ENCODE assay signal across 24 mouse cellular contexts in genomic region chr7:97535531-97535930, GRCm38 (mm10). TPM values are rescaled to one million over a fixed set of nuclear protein-coding genes. Genes with fewer than 3 reads are reported as not detected.
DNase-seq lines count a peak whose midpoint lies in the region; ATAC-seq and TF ChIP-seq lines count a peak whose summit lies in the region.
"Had no signal": no experiment of that assay in that cellular context is flagged by ENCODE, and none has a peak within 500 bp of the region (broad histone marks: within the 10 kb centered on the region; RNA-seq: fewer than 3 reads in every experiment).

No protein-coding gene starts in this region.

- TF ChIP-seq POLR2A in ES-Bruce4 (IDR thresholded peaks at IDR 0.05; ENCODE audit: insufficient read depth, low read length) = no peak

- H3K9ac ChIP-seq in ES-Bruce4 (ENCODE audit: low read depth, poor library complexity, severe bottlenecking) = no peak overlapping the region
- H3K9ac ChIP-seq: embryonic facial prominence, embryonic 13.5 days; embryonic facial prominence, embryonic 15.5 days; forebrain, embryonic 12.5 days had no signal

- TF ChIP-seq EP300 in ES-Bruce4 (IDR thresholded peaks at IDR 0.05; ENCODE audit: insufficient read depth, low read depth, low read length) = peak; percentile 61; the same call in 1 of the 2 replicates

- no peak for TF ChIP-seq CTCF in ES-Bruce4 (IDR thresholded peaks at IDR 0.05; ENCODE audit: low read depth, low read length)

- peaks cover 4% of the 10 kb centered on the region; the same call in 1 of the 2 replicates for H3K9me3 ChIP-seq in ES-Bruce4 (replicated peaks; ENCODE audit: control insufficient read depth, insufficient read depth, low read length, poor library complexity, severe bottlenecking)
- H3K9me3 ChIP-seq: embryonic facial prominence, embryonic 13.5 days; embryonic facial prominence, embryonic 15.5 days; forebrain, embryonic 10.5 days; forebrain, embryonic 12.5 days had no signal

- DNase-seq in ES-CJ7 (ENCODE audit: low read depth, low spot score) (peak; percentile 82), R1 (ENCODE audit: low read depth, low spot score) (peak; percentile 99), ZHBTc4 (ENCODE audit: low read depth, low spot score) (peak; percentile 92)
- no peak for DNase-seq in embryo, embryonic 11 days
- DNase-seq: adrenal gland, adult 8-10 months; adrenal gland, postnatal 14 days; adrenal gland, postnatal 36 days; cerebellum, adult 11-12 months; cerebellum, adult 2 months; cerebellum, adult 9-10 months; cerebellum, postnatal 10 days; cerebellum, postnatal 25 days had no signal

- peaks cover 2% of the 10 kb centered on the region for H3K4me1 ChIP-seq in ES-Bruce4 (ENCODE audit: control insufficient read depth, insufficient read depth, low read length)
- H3K4me1 ChIP-seq: embryonic facial prominence, embryonic 13.5 days; embryonic facial prominence, embryonic 15.5 days; forebrain, embryonic 10.5 days; forebrain, embryonic 12.5 days had no signal

- ATAC-seq in CD4-positive, CD25-positive, alpha-beta regulatory T cell, adult 4 months = no peak
- ATAC-seq in megakaryocyte, adult 5-6 weeks (ENCODE audit: poor library complexity, severe bottlenecking) = no peak
- ATAC-seq: activated CD4-positive, CD25-positive, alpha-beta regulatory T cell, adult 4 months; forebrain, embryonic 14.5 days; forebrain, embryonic 16.5 days had no signal

- H3K27me3 ChIP-seq in ES-Bruce4 (ENCODE audit: control insufficient read depth, insufficient read depth, low read length, poor library complexity, severe bottlenecking) = no peaks in the 10 kb centered on the region
- H3K27me3 ChIP-seq: CH12.LX; embryonic facial prominence, embryonic 13.5 days; embryonic facial prominence, embryonic 15.5 days; forebrain, embryonic 12.5 days had no signal

- H3K4me3 ChIP-seq in ES-Bruce4 (ENCODE audit: low read depth, low read length) = no peak overlapping the region
- H3K4me3 ChIP-seq: embryonic facial prominence, embryonic 13.5 days; embryonic facial prominence, embryonic 15.5 days; erythroblast, embryonic 14.5 days; forebrain, embryonic 10.5 days; forebrain, embryonic 12.5 days had no signal

- peaks cover 18% of the 10 kb centered on the region for H3K36me3 ChIP-seq in ES-Bruce4 (ENCODE audit: control insufficient read depth, insufficient read depth, low read length, poor library complexity, severe bottlenecking)

- peak overlapping the region; percentile 84 for H3K27ac ChIP-seq in ES-Bruce4 (ENCODE audit: insufficient read depth, low read length)
- H3K27ac ChIP-seq: embryonic facial prominence, embryonic 13.5 days; embryonic facial prominence, embryonic 15.5 days; forebrain, embryonic 10.5 days; forebrain, embryonic 12.5 days had no signal

RNA-seq across cellular contexts. Expression of gene Aamdc, which starts 43.8 kb away (rescaled TPM):
- polyA plus RNA-seq in ES-Bruce4 (2011; ENCODE audit: insufficient read depth, insufficient read length, low read depth, missing spikeins) = 23.8 and 25.2 TPM in 2 replicates
- polyA plus RNA-seq in CD4-positive, CD25-positive, alpha-beta regulatory T cell, adult 4 months (2017; shearing (Covaris generic)) = 10 to 100 TPM; 55.0 to 55.1 TPM
- total RNA-seq in megakaryocyte, adult 5-6 weeks (2015) = 16.3 and 17.6 TPM in 2 replicates
- 22.9 and 23.9 TPM in 2 replicates for total RNA-seq in megakaryocyte, adult 5-6 weeks (2017)

RNA-seq across cellular contexts. Expression of gene Rsf1, which starts 44.2 kb away (rescaled TPM):
- polyA plus RNA-seq in ES-Bruce4 (2011; ENCODE audit: insufficient read depth, insufficient read length, low read depth, missing spikeins) = 57.3 and 66.4 TPM in 2 replicates
- 10 to 100 TPM; 25.3 to 27.5 TPM for polyA plus RNA-seq in CD4-positive, CD25-positive, alpha-beta regulatory T cell, adult 4 months (2017; shearing (Covaris generic))
- 23.0 and 25.5 TPM in 2 replicates for total RNA-seq in megakaryocyte, adult 5-6 weeks (2015)
- 28.6 and 36.5 TPM in 2 replicates for total RNA-seq in megakaryocyte, adult 5-6 weeks (2017)

RNA-seq across cellular contexts. Expression of gene Ints4, which starts 54.8 kb away (rescaled TPM):
- 59.2 and 64.2 TPM in 2 replicates for polyA plus RNA-seq in ES-Bruce4 (2011; ENCODE audit: insufficient read depth, insufficient read length, low read depth, missing spikeins)
- 10 to 100 TPM; 46.2 to 64.2 TPM for polyA plus RNA-seq in CD4-positive, CD25-positive, alpha-beta regulatory T cell, adult 4 months (2017; shearing (Covaris generic))
- total RNA-seq in megakaryocyte, adult 5-6 weeks (2015) = 89.9 and 91.2 TPM in 2 replicates
- 49.6 and 51.4 TPM in 2 replicates for total RNA-seq in megakaryocyte, adult 5-6 weeks (2017)
